Mouse (Mus musculus) A20 (cell line): ENCODE measurements at regions not wholly inside any gene's neighbourhood (a gene's known extent, or its start where the extent isn't known, plus 50 kb on each side); places are given as distances from the start of the nearest gene placed in this dataset.
A peak's percentile ranks its signal among the peaks of the same experiment; 100 is the strongest.
"Not testable (repeated sequence)": the region's sequence is repeated elsewhere in the genome, so short reads cannot be mapped to it uniquely, and the experiment has no call there.

Experiments
- DNase-seq: peaks from one replicate; pipeline ENCODE4 v3.0.0-alpha.2; 2011; ENCODE audit warnings: low read depth, low spot score

- DNase-seq = peak; percentile 61
Observed at GRCm38 (mm10) chr9:32940919-32941767, 305.1 kb downstream of the Ets1 start.

DNA sequence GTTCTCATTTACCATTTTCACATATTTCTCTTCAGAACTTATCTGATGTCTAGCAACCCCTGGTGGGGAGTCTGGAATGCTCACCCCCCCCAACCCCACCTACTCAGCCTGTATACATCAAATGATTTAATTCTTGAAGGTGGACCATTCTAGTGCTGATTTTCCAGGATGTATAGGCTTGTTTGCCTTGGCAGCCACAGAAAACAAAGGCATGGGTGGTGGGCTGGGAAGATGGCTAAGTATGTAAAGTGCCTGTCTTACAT lies 305.7 kb downstream of the Ets1 start:
- DNase-seq = no peak

DNA sequence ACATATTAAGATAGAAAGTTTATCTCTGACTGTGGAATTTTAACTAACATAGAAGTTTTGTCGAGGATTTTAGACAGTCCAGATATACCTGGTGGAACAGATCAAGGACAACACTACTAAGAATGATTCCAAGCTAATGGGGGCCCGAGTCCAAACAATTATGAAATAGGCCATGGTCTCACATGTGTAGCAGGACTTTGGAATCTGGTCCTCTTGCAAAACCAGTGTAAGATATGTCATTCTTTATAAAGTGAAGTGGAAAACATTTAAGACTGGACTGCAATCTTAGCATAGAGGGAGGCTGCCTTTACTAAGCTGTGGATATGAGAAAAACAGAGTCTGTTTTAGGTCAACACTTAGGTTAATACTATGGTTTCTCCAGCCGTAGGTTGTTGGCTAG lies 311.2 kb downstream of the Ets1 start:
- DNase-seq = no peak

DNA sequence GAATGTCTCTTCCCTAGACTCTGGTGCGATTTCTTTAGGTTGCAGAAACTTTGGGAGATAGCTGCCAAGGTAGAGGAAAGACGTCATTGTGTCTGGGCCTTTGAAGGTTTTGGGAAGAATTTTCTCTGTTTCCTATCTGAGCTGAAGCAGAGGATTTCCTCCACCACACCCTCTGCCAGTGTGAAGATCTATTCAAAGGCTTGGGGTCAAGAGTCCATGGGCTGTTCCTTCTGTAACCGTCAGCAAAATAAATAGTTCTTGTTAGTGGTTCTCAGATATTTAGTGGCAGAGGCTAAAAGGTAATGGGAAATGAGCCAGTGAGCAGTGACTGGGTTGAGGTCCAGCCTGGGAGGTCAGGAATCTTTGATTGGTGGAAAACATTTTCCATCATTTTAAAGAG lies 313.0 kb downstream of the Ets1 start:
- DNase-seq = no peak

DNA sequence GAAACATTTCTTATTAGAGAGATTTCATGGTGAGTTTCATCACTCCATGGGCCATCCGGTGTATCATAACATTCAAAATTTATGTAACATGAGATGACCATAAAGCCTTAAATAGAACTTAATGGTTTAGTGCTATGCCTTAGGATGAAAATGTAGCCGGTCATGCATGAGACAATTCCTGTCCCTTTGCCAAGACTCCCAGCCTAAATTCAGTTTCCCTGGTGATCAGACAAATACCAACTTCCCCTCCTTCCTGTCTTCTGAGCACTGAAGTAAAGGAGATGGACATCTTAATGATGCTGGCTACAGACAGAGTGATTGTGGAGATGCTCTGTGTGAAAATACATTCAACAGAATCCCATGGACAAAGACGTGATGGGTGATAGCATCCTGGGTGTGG lies 322.7 kb downstream of the Ets1 start:
- no peak for DNase-seq

DNA sequence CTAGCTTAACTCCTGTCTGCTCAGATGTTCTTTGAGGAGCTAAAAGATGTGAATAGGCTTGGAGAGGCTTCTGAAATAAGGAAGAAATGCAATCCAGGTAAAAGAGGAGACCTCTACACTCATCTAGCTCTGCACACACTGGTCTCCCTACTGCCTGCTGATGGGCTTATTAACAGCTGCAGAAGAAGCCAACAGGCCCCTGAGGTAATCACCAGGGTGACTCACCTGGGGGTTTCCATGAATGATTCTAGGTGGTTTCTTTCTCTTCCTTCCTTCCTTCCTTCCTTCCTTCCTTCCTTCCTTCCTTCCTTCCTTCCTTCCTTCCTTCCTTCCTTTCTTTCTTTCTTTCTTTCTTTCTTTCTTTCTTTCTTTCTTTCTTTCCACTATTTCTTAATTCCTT lies 323.4 kb downstream of the Ets1 start:
- not testable (repeated sequence) for DNase-seq

- peak; percentile 78 for DNase-seq
Observed at GRCm38 (mm10) chr9:32962679-32963205, 326.7 kb downstream of the Ets1 start.

- DNase-seq = no peak
Observed at GRCm38 (mm10) chr9:32968446-32968845, 332.4 kb downstream of the Ets1 start.

DNA sequence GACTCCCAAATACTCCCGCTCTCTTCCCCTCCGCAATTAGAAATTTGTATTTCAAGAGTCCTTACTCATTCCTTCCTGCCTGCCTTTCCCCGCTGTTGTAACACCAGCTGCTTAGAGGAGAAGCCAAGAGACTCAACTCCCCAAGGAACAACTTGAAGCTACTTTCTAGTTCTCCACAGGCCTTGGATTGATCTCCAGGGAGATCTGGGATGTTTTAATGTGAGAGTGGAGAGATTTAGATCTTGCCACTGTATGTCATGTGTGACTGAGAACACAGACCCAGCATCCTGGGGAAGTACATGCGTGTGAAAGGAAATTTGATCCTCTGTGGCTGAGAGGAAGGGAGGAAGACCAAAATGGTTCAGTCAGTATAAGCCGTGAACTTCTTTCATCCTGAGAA lies 335.4 kb downstream of the Ets1 start:
- no peak for DNase-seq

GRCm38 (mm10) chr9:32971926-32972325 lies 335.9 kb downstream of the Ets1 start:
- DNase-seq = no peak

DNA sequence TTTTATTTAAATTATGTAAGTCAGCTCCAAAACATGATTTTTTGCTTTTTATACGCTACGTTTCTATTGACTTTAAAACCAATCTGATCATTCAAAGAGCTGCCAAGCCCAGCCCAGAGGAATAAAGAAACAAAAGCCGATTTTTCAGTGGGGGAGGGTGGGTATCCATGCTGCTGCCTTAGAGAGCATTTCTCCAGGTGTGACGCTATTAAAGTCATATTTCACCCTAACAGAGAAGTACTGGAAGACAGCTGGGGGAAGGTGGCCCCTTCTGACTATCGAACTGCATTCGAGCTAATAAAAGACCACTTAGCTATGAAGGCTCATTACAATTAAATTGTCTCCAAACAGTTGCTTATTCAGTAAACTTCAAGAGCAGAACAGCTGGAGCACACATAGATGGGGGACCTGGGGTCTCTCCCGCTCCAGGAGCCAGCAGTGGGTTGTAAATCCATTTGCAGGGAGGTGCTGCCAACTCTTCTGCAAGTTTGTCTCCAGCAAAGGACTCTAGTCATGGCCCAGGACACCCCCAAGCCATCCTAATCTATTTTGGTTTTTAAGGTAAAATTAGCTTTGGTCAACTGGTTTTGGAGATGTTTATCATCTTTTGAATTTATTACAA lies 336.5 kb downstream of the Ets1 start:
- DNase-seq = no peak

GRCm38 (mm10) chr9:32977732-32978131 lies 341.7 kb downstream of the Ets1 start:
- DNase-seq = no peak

DNA sequence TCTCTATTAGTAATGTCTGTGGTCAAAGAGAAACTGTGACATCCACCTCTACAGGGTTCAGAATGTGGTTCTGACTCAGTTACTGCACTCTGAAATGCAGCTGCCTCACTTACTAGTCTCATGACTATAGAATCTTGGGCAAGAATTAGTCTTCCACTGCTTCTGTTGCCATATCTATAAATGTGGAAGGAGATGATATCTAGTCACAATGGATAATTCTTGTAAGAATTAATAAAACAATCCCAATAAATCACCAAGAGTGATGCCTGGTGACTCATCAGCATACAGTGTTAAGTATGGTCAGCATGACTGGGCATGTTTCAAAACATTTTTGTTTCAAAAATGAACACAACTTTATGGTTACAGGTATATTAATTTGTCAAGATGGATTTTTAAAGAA lies 344.8 kb downstream of the Ets1 start:
- DNase-seq = no peak

- no peak for DNase-seq
Observed at GRCm38 (mm10) chr9:32983182-32983581, 347.2 kb downstream of the Ets1 start.

GRCm38 (mm10) chr9:32986836-32987673 lies 351.0 kb downstream of the Ets1 start:
- no peak for DNase-seq

GRCm38 (mm10) chr9:32989006-32989405 lies 353.0 kb downstream of the Ets1 start:
- no peak for DNase-seq

DNA sequence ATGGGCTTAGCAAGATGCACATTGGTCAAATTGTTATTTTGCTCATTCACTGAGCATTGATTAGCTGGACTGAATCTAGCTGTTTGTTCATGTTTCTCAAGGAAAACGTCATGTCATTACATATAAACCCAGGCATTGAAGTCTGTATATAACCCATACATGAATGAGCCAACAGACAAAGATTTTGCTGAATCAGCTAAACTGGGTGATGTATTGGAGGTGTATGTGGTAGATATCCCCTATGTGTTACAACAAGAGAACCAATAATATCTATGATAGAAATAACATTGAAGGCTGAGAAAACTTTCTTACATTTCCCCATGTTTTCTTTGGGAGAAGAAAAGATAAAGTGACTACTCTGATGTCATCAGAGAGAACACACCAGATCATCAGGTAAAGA lies 362.3 kb downstream of the Ets1 start:
- no peak for DNase-seq

DNA sequence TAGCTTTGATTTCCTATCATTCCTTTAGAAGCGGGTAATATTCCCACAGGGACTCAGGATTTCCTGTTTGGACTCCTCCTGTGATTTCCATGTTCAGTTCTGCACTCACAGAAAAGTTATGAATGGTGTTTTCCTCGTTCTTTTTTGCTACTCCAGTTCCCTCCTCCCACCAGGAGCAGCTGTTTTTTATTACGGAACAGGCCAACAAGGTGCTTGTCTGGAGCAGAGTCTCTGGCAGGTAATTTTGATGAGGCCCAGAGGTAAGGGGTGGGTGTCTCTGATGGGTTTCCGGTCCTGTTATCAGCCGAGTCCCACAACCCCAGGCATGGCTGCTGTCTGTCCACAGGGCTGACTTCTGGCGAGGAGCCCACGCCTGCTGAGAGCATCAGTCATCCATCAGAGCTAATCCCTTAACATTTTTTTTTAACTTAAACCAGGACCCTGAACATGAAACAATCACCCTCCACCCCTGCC lies 364.7 kb downstream of the Ets1 start:
- no peak for DNase-seq

GRCm38 (mm10) chr9:33001165-33001949 lies 365.3 kb downstream of the Ets1 start:
- no peak for DNase-seq

DNA sequence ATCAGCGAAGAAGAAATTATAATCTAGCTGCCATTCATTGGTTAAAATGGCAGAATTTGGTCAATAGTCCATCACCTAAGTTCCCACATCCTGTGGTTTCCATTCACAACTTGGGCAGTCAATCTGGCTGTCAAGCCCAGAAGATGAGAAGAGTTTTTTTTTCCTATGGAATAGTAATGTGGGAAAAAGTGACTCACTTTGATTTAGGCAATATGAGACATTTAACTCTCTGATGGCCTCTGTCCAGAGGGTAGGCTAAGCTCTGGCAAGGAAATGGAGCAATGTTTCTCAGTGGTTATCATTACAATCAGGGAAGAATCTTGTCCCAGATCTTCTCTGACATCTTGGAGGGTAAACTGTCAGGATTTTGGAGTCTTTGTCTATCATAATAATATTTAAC lies 367.9 kb downstream of the Ets1 start:
- no peak for DNase-seq

- peak; percentile 6 for DNase-seq
Observed at GRCm38 (mm10) chr9:33004536-33004935, 368.5 kb downstream of the Ets1 start.
